Mouse (Mus musculus) cerebellum, postnatal 14 days (tissue): ENCODE results near the gene Scn4a.

Experiments used
- DNase-seq, 2 experiments: peaks; one replicate each; pipeline ENCODE4 v3.0.0; 2021; ENCODE audit warnings: mixed read lengths in 2 of 2

Scn4a gene

DNA sequence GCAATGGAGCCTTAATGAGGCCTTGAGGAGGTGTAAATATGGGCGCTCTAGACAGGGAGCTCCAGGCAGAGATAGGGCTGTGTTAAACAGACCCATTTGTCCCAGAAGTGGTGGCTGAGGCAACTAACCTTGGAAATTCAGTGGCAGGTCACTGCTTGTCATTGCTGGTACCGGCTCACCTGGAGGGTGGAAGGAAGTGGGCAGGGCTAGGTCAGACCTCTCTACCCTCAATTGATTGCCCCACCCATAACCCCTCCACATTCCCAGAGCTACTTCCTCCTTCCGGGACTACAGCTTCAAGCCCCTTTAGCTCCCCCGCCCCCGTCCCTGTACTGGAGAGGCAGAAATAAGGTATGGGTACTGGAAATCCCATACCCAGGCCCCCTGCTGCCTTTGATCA lies 39.6 kb downstream of the Scn4a start:
- DNase-seq: no peak

DNA sequence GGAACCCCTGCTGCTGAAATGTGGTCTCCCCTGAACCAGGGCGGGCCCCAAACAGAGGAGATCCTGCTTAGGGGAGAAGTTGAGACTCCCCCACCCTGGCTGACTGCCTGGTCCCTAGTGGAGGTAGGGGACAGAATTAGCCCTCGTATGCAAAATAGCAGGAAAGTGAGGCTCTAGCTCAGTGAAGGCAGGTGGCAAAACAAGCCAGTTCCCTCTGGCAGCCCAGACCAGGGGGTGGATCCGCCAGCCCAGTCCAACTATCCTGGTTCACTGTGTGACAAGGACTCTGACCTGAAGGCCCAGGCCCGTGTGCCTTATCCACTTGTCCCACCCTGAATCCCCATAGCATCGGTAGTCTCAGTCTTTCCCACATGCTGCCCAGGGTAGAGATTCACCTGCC lies 43.0 kb downstream of the Scn4a start:
- DNase-seq: no peak

DNA sequence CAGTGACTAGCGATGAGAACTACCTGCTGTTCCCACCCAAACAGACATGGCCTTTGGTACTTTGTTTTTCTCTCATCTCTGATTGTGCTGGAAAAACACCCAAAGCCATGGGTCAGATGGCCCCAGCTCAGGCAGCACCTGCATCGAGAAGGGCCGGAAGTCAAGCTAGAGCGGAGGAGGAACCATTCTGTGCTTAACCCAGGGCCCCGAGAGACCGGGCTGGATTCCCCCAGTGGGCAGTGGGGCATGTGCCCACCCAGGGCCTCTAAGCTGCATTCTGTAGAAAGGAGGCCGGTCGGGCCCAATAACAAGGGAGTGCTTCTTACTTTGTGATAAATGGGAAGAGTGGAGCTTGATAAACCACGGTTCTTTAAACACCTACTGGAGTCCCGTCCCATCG lies 44.9 kb downstream of the Scn4a start:
- no peak for DNase-seq

DNA sequence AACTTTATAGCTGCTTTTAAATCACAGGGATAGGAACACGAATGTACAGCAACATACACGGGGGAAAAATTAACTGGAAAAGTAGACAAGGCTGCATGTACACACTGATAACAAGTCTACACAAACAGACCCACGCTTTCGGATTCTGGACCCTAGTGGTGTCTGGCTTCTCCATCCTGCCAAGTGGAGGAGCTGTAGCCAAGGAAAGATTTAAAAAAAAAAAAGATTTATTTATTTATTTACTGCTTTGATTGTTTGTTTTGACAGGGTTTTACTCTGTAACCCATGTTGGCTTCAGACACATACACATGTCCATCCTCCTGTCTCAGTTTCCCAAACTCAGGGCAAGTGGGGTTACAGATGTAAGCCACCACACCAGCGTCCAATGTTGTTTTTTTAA lies 45.7 kb downstream of the Scn4a start:
- no peak for DNase-seq

DNA sequence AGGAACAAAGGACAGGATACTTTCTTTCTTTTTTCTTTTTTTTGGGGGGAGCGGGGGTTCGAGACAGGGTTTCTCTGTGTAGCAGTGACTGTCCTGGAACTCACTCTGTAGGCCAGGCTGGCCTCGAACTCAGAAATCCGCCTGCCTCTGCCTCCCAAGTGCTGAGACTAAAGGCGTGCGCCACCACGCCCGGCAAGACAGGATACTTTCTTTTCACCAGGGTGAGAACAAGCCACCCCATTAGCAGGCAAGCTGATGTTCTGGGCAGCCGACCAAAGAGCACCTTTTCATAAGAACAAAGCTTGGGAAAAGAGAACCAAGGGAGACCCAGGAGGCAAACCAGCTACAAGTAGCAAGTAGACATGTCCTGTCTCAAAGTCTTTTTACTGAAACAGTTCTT lies 46.3 kb downstream of the Scn4a start:
- DNase-seq: no peak

DNA sequence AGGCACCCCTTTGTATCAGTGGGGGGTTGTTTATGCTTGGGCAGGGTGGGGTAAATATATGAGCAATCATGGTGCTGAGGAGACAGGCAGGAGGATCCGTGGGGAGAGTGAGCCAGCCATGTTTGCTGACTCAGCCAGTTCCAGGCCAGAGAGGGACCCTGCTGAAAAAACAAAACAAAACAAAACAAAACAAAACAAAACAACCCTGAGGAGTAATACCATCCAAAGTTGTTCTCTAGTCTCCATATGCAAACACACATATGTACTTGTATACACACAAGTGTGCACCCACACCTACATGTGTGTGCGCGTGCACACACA lies 47.1 kb downstream of the Scn4a start:
- DNase-seq: no peak

DNA sequence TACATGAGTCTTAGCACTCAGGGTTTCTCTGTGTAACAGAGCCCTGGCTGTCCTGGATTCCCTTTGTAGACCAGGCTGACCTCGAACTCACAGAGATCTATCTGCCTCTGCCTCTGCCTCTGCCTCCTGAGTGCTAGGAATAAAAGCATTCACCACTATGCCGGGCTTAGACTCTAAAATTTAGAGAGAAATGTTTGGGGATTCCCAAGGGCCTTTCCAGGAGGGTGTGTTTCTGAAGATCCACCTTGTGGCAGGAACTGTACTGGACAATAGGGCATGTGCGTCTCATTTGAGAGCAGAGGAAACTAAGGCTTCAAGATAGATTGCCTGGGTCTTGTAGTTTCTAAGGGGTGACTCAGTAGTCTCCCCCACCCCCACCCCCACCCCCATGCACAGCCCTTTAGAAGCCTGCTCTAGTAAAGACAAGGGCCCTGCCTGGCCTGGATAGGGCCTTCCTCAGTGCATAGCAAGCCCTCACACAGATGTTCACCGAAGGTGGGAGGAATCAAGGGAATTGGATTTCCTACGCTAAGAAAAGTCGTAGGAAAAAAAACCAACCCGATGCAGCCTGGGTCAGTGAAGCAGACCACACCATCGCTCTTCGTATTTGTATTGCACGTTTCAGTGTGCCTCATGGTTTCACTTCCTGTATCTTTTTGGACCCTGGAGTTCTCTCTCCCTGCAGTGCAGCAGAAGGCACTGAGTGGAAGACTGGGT lies 47.6 kb downstream of the Scn4a start:
- DNase-seq: no peak

DNA sequence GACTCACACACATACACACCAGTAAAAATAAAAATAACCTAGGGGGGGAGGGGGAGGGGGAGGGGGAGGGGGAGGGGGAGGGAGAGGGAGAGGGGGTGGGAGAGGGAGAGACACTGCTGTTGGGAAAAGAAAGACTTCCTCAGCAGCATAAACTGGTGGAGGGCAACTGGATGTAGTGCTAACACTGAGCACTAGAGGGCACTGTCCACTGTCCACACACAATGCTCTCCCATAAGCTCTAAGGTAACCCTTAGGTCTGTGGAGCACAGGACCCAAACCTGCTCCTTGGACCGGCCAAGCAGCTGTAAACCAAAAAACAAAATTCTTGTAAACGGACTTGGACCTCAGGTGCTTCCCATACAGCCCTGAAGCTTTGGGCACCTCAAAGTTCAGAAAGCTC lies 50.5 kb downstream of the Scn4a start:
- DNase-seq: peak; percentile 79 to 83

DNA sequence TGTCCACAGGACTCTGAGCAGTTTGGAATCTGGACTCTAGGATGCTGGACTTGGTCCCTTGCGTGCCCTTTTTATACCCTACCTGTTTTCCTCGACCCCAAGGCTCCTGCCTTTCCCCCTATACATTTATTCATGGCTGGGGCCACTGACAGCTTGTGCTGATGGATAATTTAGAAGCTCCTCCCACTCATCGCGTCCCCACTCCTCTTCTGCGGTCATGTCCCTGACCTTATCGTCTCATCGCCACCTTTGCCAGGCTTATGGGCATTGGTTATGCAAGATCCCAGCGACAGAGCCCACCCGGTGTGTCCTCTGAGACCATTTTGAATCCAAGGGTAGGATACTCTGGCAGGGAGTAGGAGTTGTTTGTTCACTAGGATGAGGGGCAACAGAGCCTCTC lies 51.3 kb downstream of the Scn4a start, which contains the start of gene Gh:
Gene Gh (minus strand): TSS at position 101 of the 400 bp plus-strand sequence.
- DNase-seq: no peak

DNA sequence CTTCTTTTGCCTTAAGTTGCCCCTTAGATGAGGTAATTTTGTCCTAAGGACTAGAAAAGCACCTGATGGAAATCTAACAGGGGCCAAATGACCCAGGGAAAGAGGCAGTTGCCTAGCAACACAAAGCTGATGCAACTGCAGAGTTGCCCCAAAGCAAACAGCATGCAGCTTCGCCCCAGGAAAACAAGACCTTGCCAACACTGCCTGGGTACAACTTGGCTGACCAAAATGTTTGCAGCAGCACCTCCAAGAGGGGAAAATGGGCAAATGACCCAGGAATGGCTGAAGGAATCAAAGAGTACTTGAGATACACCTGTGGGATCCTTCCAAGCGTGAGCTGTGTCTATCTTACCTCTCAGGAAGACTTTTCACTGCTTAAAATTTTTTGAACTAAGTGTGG lies 61.2 kb downstream of the Scn4a start:
- DNase-seq: peak; percentile 85 to 88

DNA sequence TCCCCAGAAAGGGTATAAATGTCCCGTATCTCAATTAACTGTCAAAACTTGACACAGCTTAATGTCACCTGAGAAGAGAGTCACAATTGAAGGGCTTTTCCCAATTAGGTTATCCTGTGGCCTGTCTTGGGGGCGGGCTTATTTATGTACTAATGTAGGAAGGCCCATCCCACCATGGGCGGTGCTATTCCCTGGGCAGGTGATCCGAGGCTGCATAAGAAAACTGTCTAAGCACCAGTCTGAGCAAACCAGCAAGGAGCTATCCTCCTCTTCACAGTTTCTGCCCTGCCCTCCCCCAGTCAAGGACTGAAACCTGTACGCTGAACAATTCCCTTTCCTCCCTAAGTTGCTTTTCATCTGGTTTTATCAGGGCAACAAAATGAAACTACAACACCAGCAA lies 62.7 kb downstream of the Scn4a start:
- peak in 1 of 2 experiments; percentile 19 for DNase-seq

DNA sequence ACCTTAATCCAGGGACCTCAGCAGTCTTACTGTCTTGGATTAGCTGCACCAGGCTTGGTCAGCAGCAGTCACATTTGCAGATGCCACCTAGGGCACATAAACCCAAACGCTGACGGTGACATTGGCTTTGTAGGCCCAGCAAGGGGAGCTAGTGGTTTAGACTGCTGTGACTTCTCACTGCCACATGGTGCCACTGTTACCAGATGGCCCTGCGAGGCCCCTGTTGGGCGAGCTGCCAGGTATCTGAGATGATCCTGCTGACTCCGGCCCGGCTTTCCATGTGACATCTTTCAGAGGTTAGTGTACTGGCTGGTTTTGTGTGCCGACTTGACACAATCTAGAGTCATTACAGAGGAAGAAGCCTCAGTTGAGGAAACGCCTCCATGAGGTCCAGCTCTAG lies 63.7 kb downstream of the Scn4a start:
- DNase-seq: peak; percentile 95 to 98

DNA sequence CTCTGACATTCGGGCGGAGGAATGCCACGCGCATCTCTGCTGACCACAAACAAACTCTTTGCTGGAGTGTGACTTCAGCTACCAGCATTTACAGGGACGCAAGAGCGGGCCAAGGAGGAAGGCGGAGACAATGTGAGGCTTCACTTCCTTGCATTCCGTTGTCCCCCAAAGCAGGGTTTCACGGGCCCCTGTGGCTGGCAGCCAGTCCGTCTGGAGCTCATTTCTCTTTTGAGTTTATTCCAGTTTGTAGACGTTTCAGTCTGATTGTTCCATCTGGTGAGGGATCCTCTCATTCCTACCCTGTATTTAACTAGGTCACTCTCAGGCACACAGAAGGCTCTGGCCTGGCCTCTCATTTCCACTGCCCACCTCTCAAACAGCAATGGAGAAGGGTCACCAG lies 66.1 kb downstream of the Scn4a start:
- peak; percentile 80 to 81 for DNase-seq

DNA sequence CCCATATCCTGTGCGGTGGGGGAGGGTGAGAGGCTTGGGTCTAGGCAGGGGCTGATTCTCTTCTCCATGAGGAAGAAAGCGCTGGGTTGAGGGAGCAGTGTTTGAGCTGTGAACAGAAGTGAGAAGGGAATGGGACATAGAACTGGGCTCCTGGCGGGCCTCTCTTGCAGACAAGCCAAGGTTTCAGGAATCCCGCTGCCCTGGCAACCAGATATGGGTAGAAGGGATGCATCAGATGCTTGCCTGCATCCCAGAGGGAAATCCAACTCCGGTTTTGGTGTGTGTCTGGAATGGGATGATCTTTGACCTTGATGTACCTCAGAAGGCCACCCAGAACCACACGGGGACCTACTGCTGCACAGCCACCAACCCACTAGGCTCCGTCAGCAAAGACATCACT lies 66.9 kb downstream of the Scn4a start:
- DNase-seq: peak; percentile 38 to 51

DNA sequence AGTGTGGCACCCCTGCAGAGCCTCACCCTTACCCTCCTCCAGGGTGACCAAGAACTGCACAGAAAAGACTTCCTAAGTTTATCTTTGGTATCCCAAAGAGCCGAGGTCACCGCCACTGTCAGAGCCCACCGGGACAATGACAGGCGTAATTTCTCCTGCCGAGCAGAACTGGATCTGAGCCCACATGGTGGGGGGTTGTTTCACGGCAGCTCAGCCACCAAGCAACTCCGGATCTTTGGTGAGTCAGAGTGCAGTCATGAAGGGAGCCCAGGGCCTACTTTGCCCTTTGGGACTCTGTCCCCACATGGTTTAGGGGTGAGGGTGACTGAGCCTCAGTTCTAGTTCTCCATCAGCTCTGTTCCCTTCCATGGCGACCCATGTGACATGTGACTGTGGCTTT lies 69.0 kb downstream of the Scn4a start:
- DNase-seq: peak; percentile 23 to 46

DNA sequence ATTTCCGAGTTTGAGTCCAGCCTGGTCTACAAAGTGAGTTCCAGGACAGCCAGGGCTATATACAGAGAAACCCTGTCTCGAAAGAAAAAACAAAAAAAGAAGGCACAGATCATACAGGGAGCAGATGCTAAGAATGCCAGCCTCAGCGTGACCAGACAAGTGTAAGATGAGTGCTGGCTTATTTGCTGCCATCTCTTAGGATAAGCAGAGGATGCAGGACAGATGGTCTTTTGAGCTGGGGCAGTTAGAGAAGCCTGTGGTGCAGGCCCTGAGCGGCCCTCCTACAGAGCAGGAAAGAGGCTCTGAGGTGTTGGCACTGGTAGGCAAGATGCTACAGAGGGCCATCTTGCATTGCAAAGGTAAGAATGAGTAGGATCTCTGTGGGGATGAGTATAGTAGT lies 69.7 kb downstream of the Scn4a start:
- peak in 1 of 2 experiments; percentile 43 for DNase-seq

DNA sequence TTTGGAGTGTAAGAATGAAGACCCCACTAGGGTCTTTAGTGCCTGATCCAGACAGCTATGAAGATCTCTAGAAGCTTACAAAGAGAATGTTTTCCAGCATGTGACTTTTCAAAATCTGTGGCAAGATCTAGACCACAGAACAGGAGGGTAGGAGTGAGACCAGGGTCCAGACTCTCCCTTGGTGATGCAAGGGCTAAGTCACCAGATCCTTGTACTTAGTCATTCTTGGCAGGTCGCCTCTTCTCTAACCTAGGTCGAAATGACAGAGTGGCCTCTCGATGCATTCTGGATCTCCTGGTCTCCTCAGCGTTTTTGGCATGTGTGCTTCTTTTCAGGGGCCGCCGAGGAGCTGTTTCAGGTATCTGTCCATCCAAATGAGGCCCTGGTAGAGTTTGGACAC lies 70.6 kb downstream of the Scn4a start:
- no peak for DNase-seq

DNA sequence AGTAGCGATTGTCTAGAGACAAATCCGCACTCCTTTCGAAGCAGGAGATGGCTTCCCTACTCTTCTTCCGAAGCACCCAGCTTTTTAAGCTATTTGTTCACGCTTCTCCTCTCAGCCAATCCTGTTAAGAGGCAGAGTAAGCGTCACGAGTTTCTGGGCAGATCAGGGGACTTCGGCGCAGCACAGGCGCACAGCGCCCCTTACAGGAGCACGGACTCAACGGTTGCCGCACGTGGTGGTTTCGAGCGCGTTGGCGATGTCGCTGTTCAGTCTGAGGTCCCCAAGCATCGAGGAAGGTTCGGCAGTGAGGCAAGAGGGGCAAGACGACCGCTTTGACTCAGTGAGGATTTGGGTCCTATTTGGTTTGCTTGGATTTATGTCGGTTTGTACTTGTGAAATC lies 76.6 kb downstream of the Scn4a start, which contains the start of gene Tcam1:
Gene Tcam1 (plus strand): TSS at position 219 of the 400 bp plus-strand sequence.
- peak; percentile 98 for DNase-seq

DNA sequence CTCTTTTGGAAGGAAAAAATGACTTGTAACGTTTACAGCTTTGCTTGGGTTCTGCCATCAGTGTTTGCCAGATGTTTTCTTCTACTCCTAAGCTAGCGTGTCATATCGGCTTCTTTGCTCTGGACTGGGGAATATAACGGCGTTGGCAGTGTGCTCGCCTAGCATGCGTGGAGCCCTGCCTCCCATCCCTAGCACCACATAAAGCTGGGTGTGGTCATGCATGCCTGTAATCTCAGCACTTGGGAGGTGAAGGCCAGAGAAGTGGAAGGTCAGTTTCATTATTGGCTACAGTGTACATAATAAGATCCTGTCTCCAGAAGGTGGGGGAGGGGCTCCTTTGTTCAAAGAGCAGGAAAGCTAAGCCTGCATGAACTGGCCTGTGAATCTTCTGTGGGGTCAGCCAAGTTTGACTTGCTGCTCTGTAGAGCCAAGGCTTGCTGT lies 78.1 kb downstream of the Scn4a start:
- DNase-seq: peak in 1 of 2 experiments; percentile 33

DNA sequence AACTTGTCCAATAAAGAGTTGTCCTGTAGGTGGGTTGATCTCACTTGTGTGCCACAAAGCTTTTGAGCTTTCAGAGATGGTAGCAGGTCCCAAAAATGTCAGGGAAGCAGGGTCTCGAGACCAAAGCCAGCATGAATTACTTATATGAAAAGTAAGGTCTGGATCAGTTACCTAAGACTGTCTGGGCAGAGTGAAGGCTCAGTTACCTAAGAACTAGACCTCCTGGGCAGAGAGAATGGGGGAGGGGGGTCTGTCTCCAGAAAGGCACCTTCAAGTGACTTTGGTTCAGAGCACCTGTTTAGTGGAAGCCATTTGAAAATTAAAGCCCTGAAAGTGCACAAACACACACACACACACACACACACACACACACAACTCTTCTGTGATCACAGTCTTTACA lies 78.7 kb downstream of the Scn4a start:
- no peak for DNase-seq

DNA sequence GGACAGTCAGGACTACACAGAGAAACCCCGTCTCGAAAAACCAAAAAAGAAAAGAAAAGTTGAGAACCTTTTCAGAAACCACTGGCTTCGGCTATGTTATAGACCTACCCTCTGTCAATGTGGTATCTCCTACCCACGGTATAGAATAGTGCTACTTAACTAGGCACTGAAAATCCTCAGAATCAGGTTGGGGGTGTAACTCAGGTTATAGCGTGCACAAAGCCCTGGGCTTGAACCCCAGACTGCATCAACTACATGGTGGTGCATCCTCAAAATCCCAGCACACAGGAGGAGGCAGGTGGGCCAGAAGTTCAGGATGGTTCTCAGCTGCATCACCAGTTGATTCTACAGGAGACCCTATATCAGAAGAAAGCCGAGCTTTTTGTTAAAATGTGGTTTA lies 79.3 kb downstream of the Scn4a start:
- DNase-seq: no peak

DNA sequence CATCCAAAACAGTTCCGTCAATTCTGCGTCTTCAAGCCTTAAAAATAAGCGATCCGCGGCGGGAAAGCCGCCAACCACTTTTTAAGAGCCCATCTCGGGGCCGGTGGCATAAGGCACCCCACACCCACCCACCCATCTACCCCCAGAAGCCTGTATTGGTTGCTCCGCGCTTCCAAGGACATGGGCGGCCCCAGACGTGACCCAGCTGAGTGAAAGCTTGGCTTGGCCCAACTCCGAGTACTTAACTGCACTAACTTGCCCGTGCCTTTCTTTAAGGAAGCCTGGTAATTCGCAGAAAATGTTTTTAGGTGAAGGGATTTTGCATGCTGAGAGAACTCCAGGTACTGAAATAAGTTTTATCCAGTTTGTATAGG lies 79.8 kb downstream of the Scn4a start:
- DNase-seq: no peak

DNA sequence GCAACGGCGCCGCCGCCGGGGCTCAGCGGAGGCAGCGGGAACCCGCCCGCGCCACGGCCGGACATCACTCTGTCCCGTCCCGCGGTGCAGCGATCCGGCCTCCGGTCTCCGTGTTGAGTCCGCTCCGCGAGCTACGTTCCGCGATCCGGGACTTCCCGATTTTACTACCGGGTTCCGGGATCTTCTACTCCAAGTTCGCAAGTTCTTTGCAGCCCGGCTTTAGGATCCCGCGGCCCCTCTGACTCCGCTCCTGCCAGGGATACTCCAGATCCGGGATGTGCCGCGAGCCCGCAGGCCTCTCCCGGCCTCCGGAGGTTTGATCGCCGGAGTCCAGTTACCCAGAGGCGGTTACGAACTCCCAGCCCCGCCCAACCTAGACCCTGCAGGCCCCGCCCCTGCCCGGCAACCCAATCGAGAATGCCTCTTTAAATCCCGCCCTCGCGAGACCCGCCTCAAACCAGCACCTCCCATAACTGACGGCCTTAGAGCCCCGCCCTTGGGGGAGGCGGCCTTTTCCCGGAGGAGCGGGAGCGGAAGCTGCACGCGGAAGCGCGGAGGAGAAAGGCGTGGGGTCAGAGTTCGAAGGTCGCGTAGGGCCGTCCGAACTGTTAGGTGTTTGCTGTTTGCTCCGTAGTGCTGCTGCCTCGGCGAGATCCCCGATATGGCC lies 80.3 kb downstream of the Scn4a start, which contains the start of gene Smarcd2:
Gene Smarcd2 (minus strand): TSS at position 329 of the 667 bp plus-strand sequence.
- DNase-seq: peak; percentile 99

DNA sequence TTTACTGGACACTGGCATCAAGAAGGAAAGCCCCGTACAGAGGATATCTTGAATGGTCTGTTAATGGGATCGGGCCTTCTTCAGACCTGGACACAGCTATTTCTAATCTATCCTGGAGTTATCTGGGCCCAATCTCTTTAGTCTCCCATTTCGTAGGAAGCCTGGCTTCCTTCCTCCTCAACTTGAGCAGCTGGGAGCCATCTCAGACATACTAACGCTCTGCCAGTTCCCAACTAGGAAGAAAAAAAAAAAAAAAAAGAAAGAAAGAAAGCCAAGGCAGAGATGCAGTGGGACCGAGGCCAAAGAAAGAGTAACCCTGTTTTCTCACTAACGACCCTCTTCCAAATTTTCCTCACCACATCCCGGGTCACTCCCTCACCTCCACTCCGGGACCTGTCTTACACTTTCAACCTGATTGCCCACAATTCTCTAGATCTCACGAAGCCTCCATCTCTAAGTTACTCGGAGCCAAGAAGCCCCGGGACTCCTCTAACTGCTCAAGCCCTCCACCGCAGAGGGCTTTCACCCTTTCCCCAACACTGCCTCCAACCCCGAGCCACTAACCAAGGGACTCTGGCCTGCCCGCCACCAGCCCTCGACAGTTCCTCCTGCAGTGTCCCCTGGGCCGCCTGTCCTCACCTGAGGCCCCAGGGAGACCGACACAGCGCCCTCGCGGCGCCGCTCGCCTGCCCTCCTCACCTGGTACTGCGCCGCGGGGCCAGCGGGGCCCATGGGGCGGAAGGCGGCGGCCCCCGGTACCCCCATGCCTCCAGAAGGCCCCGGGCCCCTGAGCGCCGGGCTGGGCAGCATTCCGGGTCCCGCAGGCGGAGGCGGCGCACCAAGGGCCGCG lies 81.1 kb downstream of the Scn4a start:
- DNase-seq: peak; percentile 60 to 63
